Mouse (Mus musculus) ES-CJ7 (cell line): ENCODE measurements around the gene Lmod1.
A peak's percentile ranks its signal among the peaks of the same experiment; 100 is the strongest.
"Not testable (repeated sequence)": the region's sequence is repeated elsewhere in the genome, so short reads cannot be mapped to it uniquely, and the experiment has no call there.

Source experiments
- DNase-seq: peaks from one replicate; pipeline ENCODE4 v3.0.0; 2011; ENCODE audit warnings: low read depth, low spot score

The Lmod1 gene

GRCm38 (mm10) chr1:135362115-135362514 is 37.5 kb downstream of the Lmod1 start:
- peak; percentile 53 for DNase-seq

- DNase-seq, result no peak
Observed at GRCm38 (mm10) chr1:135363446-135363845, 38.8 kb downstream of the Lmod1 start.

GRCm38 (mm10) chr1:135366380-135366779 is 41.8 kb downstream of the Lmod1 start:
- DNase-seq, result no peak

GRCm38 (mm10) chr1:135367005-135367404 is 42.4 kb downstream of the Lmod1 start:
- no peak for DNase-seq

- no peak for DNase-seq
Observed at GRCm38 (mm10) chr1:135367595-135367994, 43.0 kb downstream of the Lmod1 start.

- peak; percentile 100 for DNase-seq
Observed at GRCm38 (mm10) chr1:135368245-135368644, 43.6 kb downstream of the Lmod1 start.

GRCm38 (mm10) chr1:135368982-135369381 is 44.4 kb downstream of the Lmod1 start:
- peak; percentile 81 for DNase-seq

GRCm38 (mm10) chr1:135369415-135369814 is 44.8 kb downstream of the Lmod1 start:
- DNase-seq, result no peak

GRCm38 (mm10) chr1:135373171-135373677 is 48.6 kb downstream of the Lmod1 start:
- DNase-seq, result no peak

GRCm38 (mm10) chr1:135374175-135374867 is 49.7 kb downstream of the Lmod1 start:
- DNase-seq, result no peak

- DNase-seq, result no peak
Observed at GRCm38 (mm10) chr1:135374868-135375581, 50.4 kb downstream of the Lmod1 start, which contains the start of gene Shisa4. TSS of gene Shisa4 (minus strand) at chr1:135375237.

- no peak for DNase-seq
Observed at GRCm38 (mm10) chr1:135378576-135378975, 54.0 kb downstream of the Lmod1 start.

- DNase-seq, result no peak
Observed at GRCm38 (mm10) chr1:135379048-135379447, 54.4 kb downstream of the Lmod1 start.

- DNase-seq, result no peak
Observed at GRCm38 (mm10) chr1:135380071-135380991, 55.7 kb downstream of the Lmod1 start.

- not testable (repeated sequence) for DNase-seq
Observed at GRCm38 (mm10) chr1:135381560-135381959, 57.0 kb downstream of the Lmod1 start.

- no peak for DNase-seq
Observed at GRCm38 (mm10) chr1:135384171-135384570, 59.6 kb downstream of the Lmod1 start.

GRCm38 (mm10) chr1:135385161-135385560 is 60.6 kb downstream of the Lmod1 start:
- DNase-seq, result no peak

GRCm38 (mm10) chr1:135399466-135399865 is 74.9 kb downstream of the Lmod1 start:
- DNase-seq, result no peak

- DNase-seq, result no peak
Observed at GRCm38 (mm10) chr1:135401452-135402110, 77.0 kb downstream of the Lmod1 start.

- DNase-seq, result no peak
Observed at GRCm38 (mm10) chr1:135405356-135405755, 80.7 kb downstream of the Lmod1 start.

GRCm38 (mm10) chr1:135408973-135409372 is 84.4 kb downstream of the Lmod1 start:
- DNase-seq, result no peak
